Mouse (Mus musculus) adrenal gland, adult 18-20 months (tissue): ENCODE measurements around the gene Gramd1b. TPM values are rescaled to one million over a fixed set of nuclear protein-coding genes. Genes with fewer than 3 reads are reported as not detected.

ENCODE experiments used
- DNase-seq, 2 experiments: peaks; one replicate each; pipeline ENCODE4 v3.0.0; 2021 to 2022; ENCODE audit warnings: low spot score in 2 of 2
- total RNA-seq, 2 experiments: library from RNA; stranded (reverse); gene quantifications; 1 replicate in 1 of 2; 2 replicates in 1 of 2; pipeline ENCODE4 v1.2.3; 2021

Gramd1b gene
- total RNA-seq, 2 experiments from 2014 or later, result 440 to 1,090 TPM

DNA sequence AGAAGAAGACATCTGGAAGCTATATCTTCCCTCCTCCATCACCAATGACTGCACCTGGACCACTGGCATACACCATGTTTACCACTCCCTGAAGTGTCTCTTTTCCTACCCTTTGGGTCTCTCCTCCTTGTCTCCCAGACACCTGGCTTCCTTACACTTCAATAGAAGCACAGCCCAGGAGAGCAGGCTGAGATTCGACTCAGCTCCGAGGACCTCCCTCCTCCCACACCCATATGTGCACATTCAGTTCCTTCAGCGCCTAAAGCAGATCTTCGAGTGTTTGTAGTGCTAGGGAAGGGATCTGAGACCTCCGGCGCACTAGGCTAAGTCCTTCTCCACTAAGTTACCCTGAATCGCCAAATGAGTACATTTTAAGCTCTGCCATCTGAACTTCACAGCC, 127.4 kb downstream of the Gramd1b start:
- no peak for DNase-seq

DNA sequence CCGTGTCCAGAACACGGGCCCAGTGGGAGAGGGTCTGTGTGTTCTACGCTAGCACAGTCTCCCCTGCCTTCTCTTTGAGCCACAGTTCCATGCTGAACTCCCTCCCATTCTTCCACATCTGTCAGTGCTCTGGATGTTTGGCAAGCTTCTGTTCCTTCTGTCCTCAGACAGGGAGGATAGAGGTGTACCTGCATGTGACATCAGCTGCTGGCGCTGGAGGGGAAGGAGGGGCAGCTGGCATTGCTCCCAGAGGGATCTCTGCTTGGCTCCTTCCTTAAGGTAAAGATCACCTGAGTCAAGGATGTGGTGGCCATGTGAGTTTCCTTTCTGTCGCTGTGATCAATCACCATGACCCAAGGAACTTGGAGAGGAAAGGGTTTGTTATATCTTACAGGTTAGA, 129.4 kb downstream of the Gramd1b start:
- no peak for DNase-seq

- no peak for DNase-seq
Measured at GRCm38 (mm10) chr9:40400854-40401253, 130.3 kb downstream of the Gramd1b start.

GRCm38 (mm10) chr9:40400171-40400570, 131.0 kb downstream of the Gramd1b start:
- DNase-seq, result no peak

- DNase-seq, result no peak
Measured at GRCm38 (mm10) chr9:40399359-40399932, 131.7 kb downstream of the Gramd1b start.

- DNase-seq, result no peak
Measured at GRCm38 (mm10) chr9:40397471-40398245, 133.5 kb downstream of the Gramd1b start.

DNA sequence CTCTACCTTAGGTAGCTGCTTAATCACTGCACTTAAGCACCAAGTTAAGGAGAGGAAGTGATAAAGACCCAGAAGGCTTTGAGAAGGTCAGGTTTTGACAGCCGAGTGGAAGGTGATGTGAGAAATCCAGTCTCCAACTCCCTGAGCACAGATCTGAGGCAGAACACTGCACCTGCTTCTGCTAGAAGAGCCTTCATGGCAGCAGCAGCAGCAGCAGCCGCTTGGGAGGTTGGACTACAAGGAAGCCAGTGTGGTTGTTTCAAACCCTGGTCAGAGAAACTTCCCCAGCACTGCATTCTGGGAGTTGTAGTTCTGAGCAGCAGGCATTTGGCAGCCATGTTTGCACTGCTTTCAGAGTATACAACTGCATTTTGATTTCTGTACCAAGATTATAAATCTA, 134.1 kb downstream of the Gramd1b start:
- no peak for DNase-seq

- no peak for DNase-seq
Measured at GRCm38 (mm10) chr9:40396171-40396570, 135.0 kb downstream of the Gramd1b start.

DNA sequence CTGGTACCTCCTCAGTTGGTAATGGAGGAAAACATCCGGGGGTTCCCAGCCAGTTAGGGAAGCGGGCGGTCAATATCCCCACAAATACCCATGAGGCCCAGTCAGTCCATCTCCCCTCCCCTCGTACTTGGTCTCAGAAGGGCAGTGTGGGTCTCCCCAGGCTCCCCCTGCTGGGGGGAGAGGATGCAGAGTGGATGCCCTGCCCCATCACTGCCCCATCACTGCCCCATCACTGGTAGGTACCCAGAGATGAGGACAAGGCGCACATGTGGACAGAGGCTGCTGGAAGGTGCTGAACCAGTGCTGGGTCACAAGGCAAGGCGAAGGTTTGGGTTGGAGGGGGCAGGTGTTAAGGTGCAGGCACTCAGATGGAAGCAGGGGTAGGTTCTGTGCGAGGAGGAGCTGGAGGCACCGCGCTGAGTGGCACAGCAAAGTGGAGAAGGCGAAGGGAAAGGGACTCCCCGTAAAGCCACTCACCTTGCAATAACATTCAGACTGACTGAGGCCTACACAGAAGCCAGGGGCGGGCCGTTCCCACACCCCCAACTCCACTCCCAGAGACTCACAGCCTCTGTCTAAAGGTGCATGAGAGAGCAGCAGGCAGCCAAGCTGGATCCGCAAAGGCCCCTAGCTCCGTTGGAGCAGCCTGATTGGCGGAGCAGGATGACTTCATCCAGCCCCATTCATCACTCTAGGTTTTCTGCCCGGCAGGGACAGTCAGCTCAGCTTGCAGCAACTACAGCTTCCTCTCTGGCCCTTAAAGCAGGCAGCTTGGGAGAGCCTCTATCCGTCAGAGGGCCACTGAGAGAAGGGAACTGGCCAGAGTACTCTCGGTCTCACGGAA, 139.1 kb downstream of the Gramd1b start:
- DNase-seq, result no peak

DNA sequence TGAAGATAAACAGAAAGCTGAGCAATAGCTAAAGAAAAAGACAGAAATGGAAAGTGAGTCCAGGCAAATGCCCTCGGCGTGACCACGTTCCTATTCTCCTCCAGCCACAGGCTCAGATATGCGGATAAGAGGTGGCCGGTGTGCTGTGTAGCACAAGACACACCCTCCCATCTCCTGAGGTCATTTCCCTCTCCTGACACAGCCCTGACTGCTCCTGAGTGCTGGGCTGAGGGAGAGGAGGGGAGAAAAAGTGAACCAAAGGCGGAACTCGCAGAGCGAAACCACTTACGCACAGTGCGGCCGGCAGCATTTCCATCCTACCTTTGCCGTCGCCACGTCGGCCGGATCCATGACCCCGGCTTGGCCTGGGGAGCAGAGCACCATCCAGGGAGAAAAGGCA, 139.8 kb downstream of the Gramd1b start:
- no peak for DNase-seq

GRCm38 (mm10) chr9:40390904-40391303, 140.3 kb downstream of the Gramd1b start:
- DNase-seq, result no peak

- no peak for DNase-seq
Measured at GRCm38 (mm10) chr9:40390396-40390760, 140.8 kb downstream of the Gramd1b start.

DNA sequence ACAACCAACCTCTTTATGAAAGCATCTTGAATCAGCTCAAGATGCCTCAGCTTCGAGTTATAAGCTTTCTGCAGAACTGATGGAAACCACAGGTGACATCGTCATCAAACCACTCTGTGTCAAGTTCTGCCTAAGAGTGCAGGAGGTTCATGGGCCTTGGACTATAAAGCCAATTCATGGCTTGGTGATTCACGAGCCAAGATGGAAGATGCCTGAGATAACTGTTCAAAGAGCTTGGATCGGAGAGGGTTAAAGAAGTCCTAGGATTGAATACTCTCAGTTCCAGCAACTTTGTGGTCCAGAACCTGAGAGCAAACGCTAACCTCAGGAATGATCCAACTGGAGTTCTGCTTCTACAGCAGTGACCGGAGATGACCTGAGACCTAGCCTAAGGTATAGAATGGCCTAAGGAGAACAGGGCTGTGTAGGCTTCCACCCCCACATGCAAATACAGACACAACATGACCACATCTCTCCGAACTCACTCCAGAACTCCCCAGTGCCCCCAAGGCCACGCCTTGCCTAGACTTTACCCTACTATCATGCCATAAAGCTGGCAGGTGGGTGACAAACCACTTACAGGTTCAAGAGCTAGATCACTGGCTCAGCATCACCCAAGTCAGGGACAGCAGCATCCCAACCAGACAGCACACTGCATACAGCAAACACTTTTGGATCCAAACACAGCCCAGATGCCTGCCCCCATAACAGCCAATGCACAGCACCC, 141.4 kb downstream of the Gramd1b start:
- DNase-seq, result no peak

GRCm38 (mm10) chr9:40389175-40389574, 142.0 kb downstream of the Gramd1b start:
- no peak for DNase-seq

GRCm38 (mm10) chr9:40384781-40385180, 146.4 kb downstream of the Gramd1b start:
- no peak for DNase-seq

- DNase-seq, result no peak
Measured at GRCm38 (mm10) chr9:40382508-40382907, 148.7 kb downstream of the Gramd1b start.

- DNase-seq, result no peak
Measured at GRCm38 (mm10) chr9:40381416-40382411, 149.5 kb downstream of the Gramd1b start.

DNA sequence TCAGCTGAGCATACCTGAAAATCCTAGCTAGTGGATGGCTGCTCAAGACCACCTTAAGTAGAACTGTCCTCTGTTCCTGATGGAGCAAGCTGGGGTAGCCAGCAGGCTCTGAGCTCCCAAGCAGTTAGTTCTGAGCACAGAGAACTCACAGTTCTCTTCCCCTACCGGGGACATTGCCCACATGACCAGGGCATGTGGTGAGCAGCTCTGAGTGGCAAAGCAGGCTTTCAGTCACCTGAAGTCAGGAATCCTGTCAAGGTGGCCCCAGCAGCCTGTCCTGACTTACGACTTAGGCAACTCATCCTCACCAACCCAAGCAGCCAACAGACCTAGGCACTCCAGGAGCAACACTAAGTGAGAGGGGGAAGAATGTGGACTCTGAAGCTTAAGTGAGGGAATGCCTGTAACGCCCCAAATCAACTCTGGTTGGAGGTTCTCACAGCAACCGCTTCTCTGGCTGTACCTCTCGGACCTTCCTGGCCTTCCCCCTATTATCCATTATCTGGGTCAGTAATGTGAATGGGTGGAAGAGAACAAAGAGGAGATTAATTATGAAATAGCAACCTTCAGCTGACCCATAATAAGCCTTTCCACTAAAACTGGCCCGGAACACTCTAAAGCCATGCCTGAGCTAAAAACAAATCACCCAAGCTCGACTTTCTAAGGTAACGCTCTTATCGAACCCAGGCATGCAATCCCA, 154.3 kb downstream of the Gramd1b start:
- no peak for DNase-seq

- no peak for DNase-seq
Measured at GRCm38 (mm10) chr9:40376139-40376541, 155.0 kb downstream of the Gramd1b start.
